Mouse (Mus musculus): ENCODE data around the gene Olfr356. TPM values are rescaled to one million over a fixed set of nuclear protein-coding genes. Genes with fewer than 3 reads are reported as not detected.

The Olfr356 gene
- polyA plus RNA-seq (2016; fragmentation: Nextera tagmentation; extraction: Ambion mirVana): not detected in 2 replicates

DNA sequence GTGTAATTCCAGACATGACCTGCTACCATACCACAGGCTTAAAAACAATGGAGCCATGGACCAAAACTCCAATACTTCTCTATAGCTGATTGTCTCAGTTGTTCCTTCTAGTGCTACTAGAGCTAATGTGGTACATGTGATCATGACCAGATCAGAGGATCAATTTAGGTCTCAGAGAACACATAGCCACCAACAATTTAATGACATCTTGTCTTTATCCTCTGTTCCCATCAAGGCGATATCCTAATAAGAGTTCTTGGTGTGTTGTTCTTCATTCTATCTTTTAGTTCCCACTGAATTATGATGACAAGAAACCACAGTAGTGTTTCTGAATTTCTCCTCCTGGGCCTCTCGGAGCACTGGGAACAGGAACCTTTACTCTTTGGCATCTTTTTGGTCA, at the start of gene Olfr356:
TSS of gene Olfr356 (plus strand) at position 301 of the 400 bp plus-strand sequence.
- Histone ChIP-seq H3K4me1 (no peaks in the 10 kb centered on the region), H3K4me3 (no peak within 1 kb of the TSS), H3K9me3 (replicated peaks) (peaks cover 40% of the 10 kb centered on the region), H3K36me3 (no peaks in the 10 kb centered on the region), H3K27ac (replicated peaks) (no peak within 1 kb of the TSS), H3K27me3 (ENCODE audit: low read depth, poor library complexity, severe bottlenecking) (no peaks in the 10 kb centered on the region)
- no peak for DNase-seq (ENCODE audit: low spot score)
- 81% methylated on average over 2 of the region's 2 CpGs for WGBS

DNA sequence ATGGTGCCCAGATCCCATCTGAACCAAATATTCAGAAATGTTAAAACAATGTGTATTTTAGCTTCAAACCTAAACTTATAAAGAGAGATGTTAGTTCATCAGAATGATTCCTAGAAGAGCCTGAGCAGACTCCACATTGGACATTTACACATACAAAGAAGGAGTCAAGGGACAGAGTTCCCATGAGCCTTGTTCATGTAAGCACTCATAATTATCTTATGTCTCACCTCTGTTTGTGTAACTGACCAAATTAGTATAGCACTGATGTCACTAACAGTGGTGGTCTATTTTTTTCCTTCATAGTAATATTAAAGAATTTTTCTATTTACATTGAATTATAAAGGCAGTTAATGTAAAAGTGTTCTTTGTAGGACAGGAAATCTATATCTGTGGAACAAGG, 44.1 kb upstream of the Olfr356 start, which contains the start of gene Olfr353:
TSS of gene Olfr353 (minus strand) at position 101 of the 400 bp plus-strand sequence.
- Histone ChIP-seq H3K27me3 (ENCODE audit: low read depth, poor library complexity, severe bottlenecking) (no peaks in the 10 kb centered on the region), H3K9me3 (replicated peaks) (peaks cover 36% of the 10 kb centered on the region), H3K4me1 (no peaks in the 10 kb centered on the region), H3K4me3 (no peak within 1 kb of the TSS), H3K27ac (replicated peaks) (no peak within 1 kb of the TSS), H3K36me3 (no peaks in the 10 kb centered on the region)
- no peak for DNase-seq (ENCODE audit: low spot score)

DNA sequence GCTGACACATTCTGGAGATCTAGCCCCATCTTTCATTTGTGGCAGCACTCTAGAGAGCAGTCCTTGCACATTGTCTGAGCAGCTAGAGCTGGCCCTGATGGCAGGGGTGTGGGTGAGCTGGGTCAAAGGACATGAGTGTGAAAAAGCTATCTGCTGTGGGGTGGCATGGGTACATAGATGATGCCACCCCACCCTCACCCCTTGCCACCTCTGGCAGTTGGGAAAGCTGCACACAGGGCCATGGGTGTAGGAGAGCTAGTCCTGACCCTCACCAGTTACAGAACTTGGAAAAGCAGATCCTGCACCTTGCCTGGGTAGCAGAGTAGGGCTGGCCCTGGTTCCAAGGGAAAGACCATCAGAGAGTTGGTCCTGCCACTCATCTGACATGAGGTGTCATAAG, 39.8 kb upstream of the Olfr356 start:
- Histone ChIP-seq H3K4me3 (no peak overlapping the region), H3K36me3 (no peaks in the 10 kb centered on the region), H3K4me1 (no peaks in the 10 kb centered on the region), H3K9me3 (replicated peaks) (peaks cover 46% of the 10 kb centered on the region), H3K27me3 (ENCODE audit: low read depth, poor library complexity, severe bottlenecking) (no peaks in the 10 kb centered on the region), H3K27ac (replicated peaks) (no peak overlapping the region)
- DNase-seq (ENCODE audit: low spot score): no peak

DNA sequence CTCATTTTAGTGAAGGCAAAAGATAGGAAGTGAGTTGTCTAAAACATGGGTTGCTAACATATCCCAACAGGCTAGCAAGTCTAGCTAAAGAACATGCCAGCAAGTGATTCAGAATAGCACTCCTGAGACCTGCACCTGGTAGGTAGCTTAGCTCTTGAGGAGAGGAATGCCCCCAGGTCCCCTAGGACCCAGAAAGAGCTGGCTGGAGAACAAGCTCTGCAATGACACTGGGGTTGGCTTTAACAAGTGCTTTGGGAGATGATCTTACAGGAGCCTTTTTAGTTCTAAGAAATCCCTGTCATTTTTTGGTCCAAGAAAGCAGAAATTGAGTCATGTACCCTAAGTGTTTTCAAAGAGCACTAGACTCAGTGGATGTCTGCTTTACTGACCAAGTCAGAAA, 31.5 kb upstream of the Olfr356 start, which contains the start of gene Olfr354:
TSS of gene Olfr354 (plus strand) at position 301 of the 400 bp plus-strand sequence.
- H3K4me3 ChIP-seq: no peak within 1 kb of the TSS
- H3K27ac ChIP-seq (replicated peaks): no peak within 1 kb of the TSS
- no peaks in the 10 kb centered on the region for H3K27me3 ChIP-seq (ENCODE audit: low read depth, poor library complexity, severe bottlenecking)
- no peaks in the 10 kb centered on the region for H3K36me3 ChIP-seq
- H3K4me1 ChIP-seq: no peaks in the 10 kb centered on the region
- peaks cover 41% of the 10 kb centered on the region for H3K9me3 ChIP-seq (replicated peaks)
- no peak for DNase-seq (ENCODE audit: low spot score)

DNA sequence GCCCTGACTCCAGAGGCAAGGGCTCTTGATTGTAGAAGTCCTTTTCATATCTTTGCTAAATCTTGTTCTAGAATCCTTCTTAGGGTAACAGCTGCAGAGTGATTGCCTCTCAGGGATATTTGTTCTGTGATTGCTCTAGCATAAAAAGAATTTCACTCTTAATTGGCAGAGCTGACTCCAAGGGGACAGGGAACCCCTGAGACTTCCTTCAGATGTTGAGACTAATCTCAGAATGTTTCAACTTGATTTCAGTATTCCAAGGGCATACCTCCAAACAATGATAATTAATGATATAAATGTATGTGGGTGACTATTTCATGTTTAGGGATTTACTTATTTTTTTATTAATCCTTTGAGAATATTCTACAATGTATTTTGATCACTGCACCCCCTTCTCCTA, 8.1 kb upstream of the Olfr356 start, which contains the start of gene Olfr355:
TSS of gene Olfr355 (minus strand) at position 101 of the 400 bp plus-strand sequence.
- peaks cover 44% of the 10 kb centered on the region for H3K9me3 ChIP-seq (replicated peaks)
- H3K27ac ChIP-seq (replicated peaks): no peak within 1 kb of the TSS
- H3K27me3 ChIP-seq (ENCODE audit: low read depth, poor library complexity, severe bottlenecking): no peaks in the 10 kb centered on the region
- no peaks in the 10 kb centered on the region for H3K4me1 ChIP-seq
- no peaks in the 10 kb centered on the region for H3K36me3 ChIP-seq
- DNase-seq (ENCODE audit: low spot score): no peak
- no peak within 1 kb of the TSS for H3K4me3 ChIP-seq

Other genes starting within 250 kb of the Olfr356 start
- gene Olfr347, start 205.2 kb upstream of the Olfr356 start, polyA plus RNA-seq (2016; fragmentation: Nextera tagmentation; extraction: Ambion mirVana): not detected in 2 replicates
- gene Olfr348, start 152.8 kb upstream of the Olfr356 start, polyA plus RNA-seq (2016; fragmentation: Nextera tagmentation; extraction: Ambion mirVana): not detected in 2 replicates
- not detected in 2 replicates for gene Olfr50, start 146.6 kb upstream of the Olfr356 start, polyA plus RNA-seq (2016; fragmentation: Nextera tagmentation; extraction: Ambion mirVana)
- gene Olfr3, start 120.1 kb upstream of the Olfr356 start, polyA plus RNA-seq (2016; fragmentation: Nextera tagmentation; extraction: Ambion mirVana): not detected in 2 replicates
- gene Olfr350, start 90.8 kb upstream of the Olfr356 start, polyA plus RNA-seq (2016; fragmentation: Nextera tagmentation; extraction: Ambion mirVana): not detected in 2 replicates
- not detected in 2 replicates for gene Olfr351, start 74.5 kb upstream of the Olfr356 start, polyA plus RNA-seq (2016; fragmentation: Nextera tagmentation; extraction: Ambion mirVana)
- gene Olfr352, start 68.7 kb upstream of the Olfr356 start, polyA plus RNA-seq (2016; fragmentation: Nextera tagmentation; extraction: Ambion mirVana): not detected in 2 replicates
- gene Olfr353, start 44.2 kb upstream of the Olfr356 start, polyA plus RNA-seq (2016; fragmentation: Nextera tagmentation; extraction: Ambion mirVana): not detected in 2 replicates
- gene Olfr354, start 31.4 kb upstream of the Olfr356 start, polyA plus RNA-seq (2016; fragmentation: Nextera tagmentation; extraction: Ambion mirVana): not detected in 2 replicates
- gene Olfr355, start 8.2 kb upstream of the Olfr356 start, polyA plus RNA-seq (2016; fragmentation: Nextera tagmentation; extraction: Ambion mirVana): not detected in 2 replicates
- not detected in 2 replicates for gene Olfr357, start 56.7 kb downstream of the Olfr356 start, polyA plus RNA-seq (2016; fragmentation: Nextera tagmentation; extraction: Ambion mirVana)
- not detected in 2 replicates for gene Olfr358, start 72.2 kb downstream of the Olfr356 start, polyA plus RNA-seq (2016; fragmentation: Nextera tagmentation; extraction: Ambion mirVana)
- not detected in 2 replicates for gene Olfr360, start 128.6 kb downstream of the Olfr356 start, polyA plus RNA-seq (2016; fragmentation: Nextera tagmentation; extraction: Ambion mirVana)
- not detected in 2 replicates for gene Olfr361, start 152.2 kb downstream of the Olfr356 start, polyA plus RNA-seq (2016; fragmentation: Nextera tagmentation; extraction: Ambion mirVana)
- not detected in 2 replicates for gene Olfr362, start 180.8 kb downstream of the Olfr356 start, polyA plus RNA-seq (2016; fragmentation: Nextera tagmentation; extraction: Ambion mirVana)
- gene Olfr364-ps1, start 202.2 kb downstream of the Olfr356 start, polyA plus RNA-seq (2016; fragmentation: Nextera tagmentation; extraction: Ambion mirVana): not detected in 2 replicates

All from midbrain, embryonic 10.5 days (tissue).